Mouse (Mus musculus) brain, adult 2 months (tissue): Measurements from ENCODE around the gene Zfp960.
"Not testable (repeated sequence)": the region's sequence is repeated elsewhere in the genome, so short reads cannot be mapped to it uniquely, and the experiment has no call there.

Experiments
- DNase-seq: peaks from one replicate; pipeline ENCODE4 v3.0.0; 2011; ENCODE audit warnings: low read depth, low spot score

The Zfp960 gene

GRCm38 (mm10) chr17:17063628-17064494, at the start of gene Zfp960:
Gene Zfp960 (plus strand): TSS chr17:17064113.
- peak; percentile 96 for DNase-seq

DNA sequence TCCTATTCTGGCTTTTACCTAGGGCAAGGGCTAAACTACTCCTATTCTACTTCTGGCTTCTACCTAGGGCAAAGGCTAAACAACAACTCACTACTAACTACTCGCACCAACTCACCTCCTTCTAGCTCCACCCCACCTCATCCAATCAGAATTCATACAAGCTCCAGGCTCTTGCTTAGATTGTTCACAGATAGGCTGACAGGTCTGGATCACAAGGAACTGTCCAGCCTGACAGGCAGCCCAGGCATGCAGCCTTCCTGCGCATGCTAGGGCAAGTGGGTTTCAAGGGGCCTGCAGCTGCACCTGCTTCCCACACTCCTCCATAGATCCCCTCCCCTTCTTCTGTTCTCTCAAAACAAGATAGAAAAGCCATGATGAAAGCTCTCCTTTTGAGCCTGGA, 45.8 kb upstream of the Zfp960 start:
- DNase-seq, result not testable (repeated sequence)

GRCm38 (mm10) chr17:17059566-17059965, 4.3 kb upstream of the Zfp960 start:
- DNase-seq, result not testable (repeated sequence)

- not testable (repeated sequence) for DNase-seq
These were observed 57.1 kb downstream of the Zfp960 start, which contains the start of gene Zfp97 for GRCm38 (mm10) chr17:17120830-17121502. Gene Zfp97 (plus strand): TSS chr17:17121415.
